Mouse (Mus musculus) spleen, adult 12 weeks (tissue): ENCODE measurements around the gene Tulp2.
A peak's percentile ranks its signal among the peaks of the same experiment; 100 is the strongest.
"Not testable (repeated sequence)": the region's sequence is repeated elsewhere in the genome, so short reads cannot be mapped to it uniquely, and the experiment has no call there.

Experiments used
- DNase-seq: peaks from one replicate; pipeline ENCODE4 v3.0.0; 2022; ENCODE audit warnings: low spot score

Gene Tulp2

DNA sequence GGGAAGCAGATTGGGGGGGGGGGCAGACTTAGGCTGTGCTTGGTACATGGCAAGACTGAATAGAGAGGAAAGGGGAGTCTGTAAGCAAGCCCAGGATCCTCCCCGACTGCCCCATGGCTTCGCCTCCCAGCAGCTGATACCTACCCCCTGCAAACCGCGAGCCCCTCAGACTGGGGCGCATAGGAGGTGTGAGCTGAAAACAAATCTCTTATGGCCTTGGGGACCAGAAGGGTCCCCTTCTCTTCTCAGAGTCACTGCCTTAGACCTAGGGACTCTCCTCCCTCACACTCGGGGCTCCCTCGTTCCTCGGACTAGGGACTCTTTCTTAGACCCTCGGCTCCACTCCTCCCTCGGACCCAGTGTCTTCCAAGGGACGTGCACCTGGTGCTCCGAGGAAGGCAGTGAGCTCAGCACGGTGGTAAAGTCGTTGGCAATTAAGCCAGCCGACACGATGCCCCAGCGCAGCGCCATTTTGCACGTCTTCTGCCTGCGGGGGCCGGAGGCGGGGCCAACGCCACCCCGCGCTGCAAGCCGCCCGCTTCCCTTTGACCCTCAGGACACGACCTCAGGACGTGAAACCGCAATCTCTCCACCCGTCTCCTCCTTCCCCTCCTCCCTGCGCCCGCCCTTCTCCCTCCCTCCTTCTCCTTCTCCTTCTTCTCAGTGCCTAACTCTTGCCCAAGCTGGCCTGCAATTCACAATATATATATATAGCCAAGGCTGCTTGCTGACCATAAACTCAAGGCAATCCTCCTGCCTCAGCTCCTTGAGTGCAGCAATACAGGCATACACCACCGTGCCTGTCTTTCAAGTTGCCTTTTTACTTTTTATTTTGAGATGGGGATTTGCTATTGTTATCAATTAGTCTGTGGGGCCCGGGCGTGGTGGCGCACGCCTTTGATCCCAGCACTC is 6.9 kb downstream of the Tulp2 start, which contains the start of gene Dhdh:
Gene Dhdh (minus strand): TSS at position 513 of the 912 bp plus-strand sequence.
- no peak for DNase-seq

DNA sequence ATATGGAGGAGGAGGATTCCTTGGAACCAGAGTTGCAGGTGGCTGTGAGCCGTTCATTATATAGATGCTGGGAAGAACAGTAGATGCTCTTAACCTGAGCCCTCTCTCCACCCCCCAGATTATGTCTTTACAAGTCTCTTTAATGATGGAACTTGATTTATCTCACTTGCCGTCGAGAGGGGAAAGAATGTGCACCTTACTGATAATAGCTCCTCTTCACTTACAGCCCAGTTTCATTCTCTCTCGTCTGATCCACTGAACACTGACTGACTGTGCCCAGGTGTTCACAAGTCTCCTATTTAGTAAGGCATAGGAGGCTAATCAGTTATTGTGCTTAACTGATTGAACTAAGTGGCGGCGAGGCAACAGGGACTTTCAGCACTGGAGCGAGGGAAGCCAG is 7.9 kb downstream of the Tulp2 start:
- no peak for DNase-seq

DNA sequence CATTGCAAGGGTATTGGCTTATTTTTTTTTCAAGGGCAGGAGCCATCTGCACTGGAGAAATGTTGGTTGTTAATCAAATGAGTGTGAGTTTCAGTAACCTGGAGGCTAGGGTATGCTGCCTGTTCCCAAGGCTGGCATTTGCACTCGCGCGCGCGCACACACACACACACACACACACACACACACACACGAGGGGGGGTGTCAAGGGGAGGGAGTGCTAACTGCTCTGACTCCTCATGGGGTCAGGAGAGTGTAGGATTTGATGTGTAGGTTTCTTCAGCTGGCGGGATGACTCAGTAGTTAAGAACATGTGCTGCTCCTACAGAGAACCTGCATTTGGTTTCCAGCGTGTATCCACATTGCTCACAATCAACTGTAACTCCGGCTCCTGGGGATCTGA is 9.1 kb downstream of the Tulp2 start:
- DNase-seq = no peak

DNA sequence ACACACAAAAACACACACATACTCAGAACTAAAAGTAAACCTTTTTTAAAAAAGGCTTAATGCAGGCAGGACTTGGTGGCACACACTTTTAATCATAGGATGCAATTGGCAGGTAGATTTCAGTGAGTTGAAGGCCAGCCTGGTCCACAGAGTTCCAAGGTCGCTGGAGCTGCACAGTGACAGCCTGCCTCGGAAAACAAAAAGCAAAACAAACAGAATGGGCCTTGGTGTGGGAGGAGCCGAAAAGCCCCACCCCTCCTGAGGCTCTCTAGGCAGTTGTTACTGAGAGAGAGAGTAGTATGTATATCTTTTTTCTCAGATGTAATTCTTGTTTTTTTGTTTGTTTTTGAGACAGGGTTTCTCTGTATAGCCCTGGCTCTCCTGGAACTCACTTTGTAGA is 9.6 kb downstream of the Tulp2 start:
- DNase-seq = no peak

DNA sequence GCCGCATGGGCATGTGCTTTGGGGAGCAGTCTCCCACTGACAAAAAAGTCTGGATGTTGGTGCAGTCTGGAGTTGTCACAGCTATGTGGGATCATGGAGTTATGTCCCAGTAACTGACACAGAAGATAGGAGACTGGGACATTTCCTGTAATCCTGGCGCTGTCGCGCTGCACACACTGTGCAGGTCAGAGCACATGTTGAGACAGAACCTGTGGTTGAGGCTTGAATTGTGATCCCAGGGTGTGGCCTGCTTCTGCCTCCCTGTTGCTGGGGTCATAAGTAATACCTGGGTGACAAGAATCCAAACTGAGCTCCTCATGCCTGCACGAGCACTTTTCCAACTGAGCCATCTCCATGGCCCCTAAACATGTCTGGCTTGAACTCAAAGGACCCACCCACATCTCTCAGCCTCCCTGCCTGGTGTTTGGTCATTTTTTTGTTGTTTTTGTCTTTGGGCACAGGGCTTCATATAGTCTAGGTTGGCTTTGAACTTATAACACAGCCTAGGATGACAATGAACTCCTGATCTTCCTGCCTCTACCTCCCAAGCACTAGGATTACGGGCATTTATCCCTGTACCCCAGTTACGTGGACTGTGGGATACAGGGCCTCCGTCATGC is 10.7 kb downstream of the Tulp2 start:
- DNase-seq = no peak

DNA sequence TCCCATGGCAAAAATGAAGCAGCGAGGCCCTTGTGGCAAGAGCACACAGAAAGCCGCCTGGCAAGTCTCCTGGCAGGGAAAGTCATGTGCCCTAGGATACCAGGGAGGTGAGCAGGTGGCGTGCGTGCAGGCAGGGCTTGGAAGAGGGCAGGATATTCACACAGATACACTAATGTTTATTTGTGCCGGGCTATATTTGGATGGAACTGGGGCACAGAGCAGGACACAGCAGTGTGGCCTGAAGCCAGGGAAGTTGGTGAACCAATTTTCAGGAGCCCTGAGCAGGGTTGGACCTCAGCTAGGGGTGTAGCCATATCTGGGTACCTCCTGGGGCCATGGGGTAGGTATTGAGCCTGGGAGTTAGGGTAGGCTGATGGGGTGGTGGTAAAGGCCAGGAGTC is 11.3 kb downstream of the Tulp2 start:
- DNase-seq = no peak

DNA sequence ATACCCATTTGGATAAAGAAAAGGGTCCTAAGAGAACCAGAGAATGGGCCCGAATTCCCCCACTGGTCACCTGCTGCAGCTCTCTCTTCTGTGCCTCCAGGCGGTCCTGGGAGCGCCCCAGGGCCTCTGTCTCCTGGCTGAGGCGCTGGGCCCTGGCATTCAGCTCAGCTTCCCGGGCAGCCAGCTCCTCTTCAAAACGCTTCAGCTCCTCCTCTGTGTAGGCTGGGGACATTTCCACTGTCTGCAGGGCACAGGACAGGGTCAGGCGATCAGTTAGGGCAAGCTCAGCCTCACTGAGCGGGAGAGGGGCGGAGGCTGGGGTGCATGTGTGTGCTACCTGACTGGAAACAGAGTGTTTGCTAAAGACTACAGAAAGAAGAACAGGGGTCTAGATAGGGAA is 12.9 kb downstream of the Tulp2 start:
- no peak for DNase-seq

DNA sequence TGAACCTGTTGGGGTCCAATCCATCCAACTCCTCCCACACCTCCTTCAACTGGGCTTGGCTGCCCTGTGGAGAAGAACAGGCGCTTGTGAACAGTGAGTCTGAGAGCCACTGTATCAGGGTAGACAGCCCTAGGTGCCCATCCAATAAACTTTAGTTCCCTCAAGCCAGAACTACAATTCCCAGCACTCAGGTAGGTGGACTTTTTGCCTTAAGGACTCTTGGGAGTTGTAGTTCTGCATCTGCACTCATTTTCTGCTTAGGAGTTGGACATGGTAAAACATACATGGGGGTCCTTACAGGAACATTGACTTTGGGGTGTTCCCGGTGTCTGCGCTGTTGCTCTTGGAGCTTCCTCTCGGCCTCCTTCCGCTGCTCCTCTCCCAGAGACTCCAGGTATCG is 16.8 kb downstream of the Tulp2 start:
- DNase-seq = no peak

DNA sequence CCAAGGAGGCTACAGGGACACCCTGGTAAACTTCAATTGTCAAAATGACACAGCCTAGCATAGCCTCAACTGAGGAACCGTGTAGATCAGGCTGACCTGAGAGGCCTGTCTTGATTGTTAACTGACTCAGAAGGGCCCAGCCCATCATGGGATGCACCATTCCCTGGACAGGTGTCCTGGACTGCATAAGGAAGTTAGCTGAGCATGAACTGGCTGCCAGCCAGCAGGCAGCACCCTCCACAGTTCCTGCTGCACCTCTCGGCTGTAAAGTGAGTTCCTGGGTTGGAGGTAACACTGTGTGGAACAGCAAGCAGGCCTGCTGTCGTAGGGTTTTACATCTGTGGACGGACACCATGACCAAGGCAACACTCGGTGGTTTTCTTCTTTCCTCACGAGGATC is 25.9 kb downstream of the Tulp2 start:
- DNase-seq = no peak

DNA sequence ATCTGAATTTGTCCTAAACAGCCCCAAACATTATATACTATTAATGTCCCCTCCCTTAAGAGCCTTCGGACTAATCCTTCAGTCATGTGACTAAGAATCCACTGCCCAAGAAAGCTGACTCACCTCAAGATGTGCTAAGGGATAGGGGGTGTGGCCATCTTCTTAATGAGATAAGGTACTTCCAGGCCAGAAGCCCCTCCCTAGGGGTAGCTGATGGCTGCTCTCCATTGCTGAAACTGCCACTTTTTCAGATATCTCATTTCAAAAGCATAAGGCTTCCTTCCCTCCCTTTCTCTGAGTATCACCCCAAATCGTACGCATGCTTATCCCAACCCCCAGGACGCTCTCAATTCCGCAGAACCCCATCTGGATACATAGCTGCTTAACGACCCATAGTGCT is 26.9 kb downstream of the Tulp2 start:
- peak; percentile 50 for DNase-seq

DNA sequence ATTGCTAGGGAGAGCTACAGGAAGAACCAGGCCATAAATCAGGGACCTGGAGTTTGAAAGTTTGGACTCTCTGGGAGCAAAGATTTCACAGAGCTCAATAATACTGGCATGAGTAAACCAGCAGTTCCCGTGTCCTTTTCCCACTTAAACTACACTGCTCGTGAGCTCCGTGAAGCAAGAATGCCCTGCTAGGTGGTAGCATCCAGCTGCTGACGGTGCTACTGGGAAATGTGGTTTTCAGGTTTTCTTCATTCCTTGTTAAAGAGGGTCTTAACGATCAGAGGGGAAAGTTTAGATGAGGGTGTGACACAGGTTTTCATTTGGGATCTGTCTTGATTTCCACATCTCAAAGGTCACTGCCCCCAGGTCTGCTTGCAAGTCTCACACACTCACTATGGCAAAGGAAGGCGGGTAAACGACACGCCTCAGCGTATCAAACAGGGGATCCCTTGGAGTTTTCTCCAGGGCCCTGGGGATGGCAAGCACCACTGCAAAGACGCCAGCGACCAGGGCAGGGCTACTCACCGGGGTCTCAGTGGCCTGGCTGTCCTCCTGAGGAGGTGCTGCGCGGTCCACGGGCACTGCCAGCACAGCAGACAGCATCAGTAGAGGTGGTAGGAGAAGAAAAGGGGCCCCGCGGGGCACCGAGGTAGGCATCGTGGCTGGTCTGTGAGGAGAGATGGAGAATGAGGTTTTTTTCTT is 27.7 kb downstream of the Tulp2 start:
- no peak for DNase-seq

DNA sequence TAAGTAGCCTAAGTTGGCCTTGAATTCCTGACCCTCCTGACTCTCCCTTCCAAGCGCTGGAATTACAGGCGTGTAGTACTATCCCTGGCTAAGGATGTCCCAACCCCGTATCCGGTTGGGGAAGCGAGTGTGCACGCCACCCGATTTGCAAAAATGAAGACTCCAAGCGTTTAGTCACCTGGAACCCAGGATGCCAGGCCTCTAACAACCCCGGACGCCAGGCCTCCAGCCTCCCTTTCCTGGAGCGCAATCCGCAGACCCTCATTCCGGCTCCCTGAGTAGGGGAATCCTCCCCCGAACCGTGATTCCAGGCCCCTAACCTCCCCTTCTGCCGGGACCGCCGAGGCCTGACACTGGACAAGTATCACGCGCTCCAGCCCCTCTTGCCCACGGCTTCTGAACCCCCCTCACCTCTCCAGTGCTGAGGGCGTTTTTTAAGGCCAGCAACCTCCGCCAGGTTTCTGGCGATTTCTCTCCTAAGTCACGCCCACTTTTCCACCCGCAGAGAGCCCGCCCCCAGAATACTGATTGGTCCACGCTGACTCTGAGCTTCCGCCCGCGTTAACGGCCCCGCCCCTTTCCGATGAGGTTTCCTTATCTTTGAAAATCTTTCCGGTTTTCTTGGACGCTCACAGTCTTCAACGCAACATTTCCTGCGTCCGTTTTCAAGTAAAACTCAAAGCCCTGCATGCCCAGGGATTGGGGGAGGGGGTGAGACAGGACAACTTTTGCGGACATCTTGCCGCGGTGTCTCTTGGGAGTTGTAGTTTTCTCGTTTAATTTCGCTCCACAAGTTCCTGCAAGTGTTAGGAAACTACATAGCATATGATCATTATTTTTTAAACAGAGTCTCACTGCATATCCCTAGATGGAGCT is 28.5 kb downstream of the Tulp2 start, which contains the start of gene Nucb1:
Gene Nucb1 (minus strand): TSS at position 495 of the 876 bp plus-strand sequence.
- DNase-seq = peak; percentile 92

DNA sequence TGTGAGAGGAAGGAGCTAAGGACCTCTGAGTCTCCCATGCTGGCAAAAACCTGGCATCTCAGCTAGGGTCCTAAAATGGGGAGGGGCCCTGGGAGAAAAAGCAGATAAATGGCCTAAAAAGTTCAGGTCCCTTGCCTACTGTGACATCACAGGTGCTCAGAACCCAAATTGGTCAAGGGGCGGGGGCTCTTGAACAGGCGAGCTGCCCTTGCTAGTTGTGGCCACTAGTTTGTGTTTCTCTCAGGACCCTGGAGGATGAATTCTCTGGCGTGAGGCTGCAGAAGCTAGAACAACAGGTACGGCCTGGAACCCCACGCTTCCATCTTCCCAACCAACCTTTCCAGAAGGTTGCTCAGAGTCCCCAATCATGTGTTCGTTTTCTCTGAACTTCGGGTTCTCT is 32.7 kb downstream of the Tulp2 start:
- no peak for DNase-seq

DNA sequence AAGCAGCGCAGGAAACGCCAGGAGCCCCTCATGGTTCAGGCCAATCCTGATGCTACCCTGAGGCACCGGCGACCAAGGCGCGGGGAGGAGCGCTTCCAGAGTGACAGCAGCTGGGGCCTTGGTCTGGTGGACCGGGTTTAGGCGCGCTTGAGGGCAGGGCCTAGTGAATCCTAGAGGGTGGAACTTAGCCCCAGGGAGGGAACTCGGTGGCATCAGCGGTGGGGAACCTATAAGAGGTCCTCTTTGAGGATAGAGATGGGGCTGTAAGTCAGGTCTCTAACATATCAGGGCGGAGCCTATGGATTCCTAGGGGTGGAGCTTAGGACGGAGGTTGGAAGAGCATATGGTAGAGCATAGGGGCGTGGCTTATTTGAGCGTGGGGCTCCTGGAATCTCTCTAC is 33.8 kb downstream of the Tulp2 start:
- DNase-seq = peak; percentile 27

DNA sequence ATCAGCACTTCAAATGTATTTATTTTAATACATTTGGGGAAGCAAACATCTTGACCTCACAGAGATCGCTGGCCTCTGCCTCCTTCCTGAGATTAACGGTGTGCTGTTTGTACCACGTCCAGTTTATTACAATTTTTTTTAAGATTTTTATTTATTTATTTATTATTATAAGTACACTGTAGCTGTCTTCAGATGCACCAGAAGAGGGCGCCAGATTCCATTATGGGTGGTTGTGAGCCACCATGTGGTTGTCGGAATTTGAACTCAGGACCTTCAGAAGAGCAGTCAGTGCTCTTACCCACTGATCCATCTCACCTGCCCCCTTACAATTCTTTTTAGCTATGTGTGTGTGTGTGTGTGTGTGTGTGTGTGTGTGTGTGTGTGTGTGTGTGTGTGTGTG is 35.2 kb downstream of the Tulp2 start:
- DNase-seq = not testable (repeated sequence)

DNA sequence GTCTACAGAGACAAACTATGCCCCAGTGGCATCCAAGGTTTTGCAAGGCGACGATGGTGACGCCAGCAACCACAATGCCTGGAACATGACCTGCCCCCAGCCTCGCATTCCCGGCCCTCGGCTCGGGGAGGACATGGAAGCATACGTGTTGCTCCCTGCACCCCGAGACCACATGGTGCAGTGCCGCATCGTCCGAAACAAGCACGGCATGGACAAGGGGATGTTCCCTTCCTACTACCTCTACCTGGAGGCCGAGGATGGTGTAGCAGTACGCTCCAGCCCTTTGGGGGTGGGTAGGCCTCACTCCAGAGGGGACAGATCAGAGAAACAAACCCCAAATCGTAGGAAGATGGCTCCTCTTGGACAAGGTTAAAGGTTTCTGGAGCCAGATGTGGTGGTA is 36.9 kb downstream of the Tulp2 start:
- no peak for DNase-seq

DNA sequence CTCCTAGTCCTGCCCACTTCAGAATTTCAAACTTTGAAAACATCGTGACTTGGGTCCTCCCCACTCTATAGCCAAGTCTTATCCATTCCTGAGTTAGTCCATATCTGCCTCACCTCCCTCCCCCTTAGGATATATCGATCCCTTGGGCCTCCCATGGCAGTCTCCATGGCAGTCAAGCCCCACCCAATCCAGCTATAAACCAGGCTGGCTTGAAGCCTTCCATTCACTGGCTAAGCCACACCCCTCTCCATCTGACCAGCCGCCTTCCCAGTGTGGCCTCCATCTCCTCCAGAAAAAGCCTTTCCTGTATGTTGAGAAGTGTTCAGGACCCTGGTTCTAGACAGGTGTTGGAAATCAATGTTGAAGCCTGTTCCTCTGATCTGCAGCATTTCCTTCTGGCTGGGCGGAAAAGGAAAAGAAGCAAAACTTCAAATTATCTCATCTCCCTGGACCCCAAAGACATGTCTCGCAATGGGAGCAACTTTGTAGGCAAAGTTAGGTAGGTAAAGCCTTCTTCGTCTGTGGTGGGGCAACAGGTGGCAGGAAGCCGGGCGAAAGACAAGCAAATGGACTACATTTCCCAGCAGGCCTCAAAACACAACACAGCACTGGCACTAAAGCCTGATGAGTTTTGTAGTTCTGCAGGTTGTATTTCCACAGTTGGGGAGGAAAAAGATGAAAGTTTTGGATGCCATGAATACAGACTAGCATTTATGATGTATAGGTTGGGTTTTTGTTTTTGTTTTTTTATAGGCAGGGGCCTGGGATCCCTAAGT is 37.9 kb downstream of the Tulp2 start:
- no peak for DNase-seq

DNA sequence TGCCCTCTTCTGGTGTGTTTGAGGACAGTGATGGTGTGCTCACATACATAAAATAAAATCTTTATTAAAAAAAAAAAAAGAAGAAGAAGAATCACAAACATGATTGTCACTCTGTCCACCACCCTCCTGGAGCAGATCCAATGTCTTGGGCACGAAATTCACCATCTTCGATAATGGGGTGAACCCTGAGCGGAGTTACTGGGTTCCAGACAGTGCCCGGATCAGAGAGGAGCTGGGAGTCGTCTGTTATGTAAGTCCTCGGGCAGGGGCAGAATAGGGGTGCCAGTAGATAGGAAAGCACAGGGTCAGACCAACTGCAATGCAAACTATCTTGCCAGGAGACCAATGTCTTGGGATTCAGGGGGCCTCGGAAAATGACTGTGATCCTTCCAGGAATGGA is 38.9 kb downstream of the Tulp2 start:
- no peak for DNase-seq

DNA sequence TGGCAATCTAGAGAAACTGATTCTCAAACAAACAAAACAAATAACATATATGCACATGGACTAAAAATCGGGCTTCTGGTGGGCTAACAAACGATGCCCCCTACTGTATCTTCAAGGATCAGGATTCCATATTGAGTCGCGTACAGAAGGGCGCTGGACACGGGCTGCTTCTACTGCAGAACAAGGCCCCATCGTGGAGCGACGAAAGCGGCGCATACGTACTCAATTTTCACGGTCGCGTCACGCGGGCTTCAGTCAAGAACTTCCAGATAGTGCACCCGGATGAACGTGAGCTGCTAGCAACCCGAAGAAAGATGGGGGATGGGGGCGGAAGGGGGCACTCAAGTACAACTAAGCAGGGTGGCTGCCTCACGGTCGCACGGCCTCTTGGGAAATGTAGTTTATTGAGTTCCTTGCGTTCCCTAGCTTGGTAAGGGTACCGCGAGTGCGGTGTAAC is 40.1 kb downstream of the Tulp2 start:
- DNase-seq = peak; percentile 74

DNA sequence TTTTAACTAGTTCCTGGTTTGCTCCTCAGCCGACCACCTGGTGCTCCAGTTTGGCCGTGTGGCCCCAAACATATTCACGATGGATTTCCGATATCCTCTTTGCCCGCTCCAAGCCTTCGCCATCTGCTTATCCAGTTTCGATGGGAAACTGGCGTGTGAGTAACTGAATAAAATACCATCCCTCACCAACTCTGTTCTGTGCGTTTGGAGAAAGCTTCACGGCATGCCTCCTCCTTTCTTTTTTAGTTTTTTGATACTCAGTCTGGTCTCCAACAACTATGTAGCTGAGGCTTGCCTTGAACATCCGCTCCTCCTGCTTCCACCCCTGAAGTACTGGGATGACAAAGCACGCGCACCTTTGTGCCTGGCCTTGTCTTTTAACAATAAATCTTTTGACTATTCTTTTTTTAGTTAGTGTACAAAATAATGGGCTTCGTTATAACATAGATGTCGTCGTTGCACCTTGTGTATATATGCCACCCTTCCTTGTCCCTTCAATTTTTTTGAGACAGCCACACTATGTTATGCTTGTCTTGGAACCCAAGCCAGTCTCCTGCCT is 40.6 kb downstream of the Tulp2 start:
- DNase-seq = no peak
